Mouse (Mus musculus) lung, adult 2 months (tissue): ENCODE data around the gene Tmtc4. TPM values are rescaled to one million over a fixed set of nuclear protein-coding genes. Genes with fewer than 3 reads are reported as not detected.
A peak's percentile ranks its signal among the peaks of the same experiment; 100 is the strongest.

Experiments
- DNase-seq: peaks from one replicate; pipeline ENCODE4 v3.0.0; 2022
- H3K4me1 ChIP-seq: fragments of 200-500 bp; 2 replicates; pipeline ENCODE4 v1.6.1; 2011; ENCODE audit warnings: low read length; ENCODE audit not compliant: control insufficient read depth, insufficient read depth
- H3K4me3 ChIP-seq: fragments of 200-500 bp; replicated peaks from 2 replicates; pipeline ENCODE3; 2011; ENCODE audit warnings: low read depth, mild to moderate bottlenecking, control low read depth, low read length; ENCODE audit errors: extremely low read depth
- CTCF ChIP-seq: fragments of 200-500 bp; IDR thresholded peaks from 2 replicates; pipeline ENCODE4 v1.5.1; 2011; ENCODE audit warnings: mild to moderate bottlenecking, low read length, control low read depth; ENCODE audit not compliant: insufficient read depth
- POLR2A ChIP-seq: fragments of 200-500 bp; IDR thresholded peaks from 2 replicates; pipeline ENCODE4 v1.6.1; 2011; ENCODE audit warnings: low read depth, mild to moderate bottlenecking, control low read depth, low read length, borderline replicate concordance; ENCODE audit errors: extremely low read depth
- WGBS: fragments of 180-500 bp; shearing (Covaris S2); methylation state at CpG from one replicate; pipeline ENCODE4 v1.1.7; 2018; 5-methylcytosine and 5-hydroxymethylcytosine counted together
- polyA plus RNA-seq: library from polyadenylated mRNA; depleted of rRNA; stranded (reverse); fragments of >200 nt; gene quantifications from 2 replicates; pipeline ENCODE4 v1.2.3, GENCODE M21; 2012

Gene Tmtc4
- polyA plus RNA-seq, 1 experiment, result 5.8 TPM

DNA sequence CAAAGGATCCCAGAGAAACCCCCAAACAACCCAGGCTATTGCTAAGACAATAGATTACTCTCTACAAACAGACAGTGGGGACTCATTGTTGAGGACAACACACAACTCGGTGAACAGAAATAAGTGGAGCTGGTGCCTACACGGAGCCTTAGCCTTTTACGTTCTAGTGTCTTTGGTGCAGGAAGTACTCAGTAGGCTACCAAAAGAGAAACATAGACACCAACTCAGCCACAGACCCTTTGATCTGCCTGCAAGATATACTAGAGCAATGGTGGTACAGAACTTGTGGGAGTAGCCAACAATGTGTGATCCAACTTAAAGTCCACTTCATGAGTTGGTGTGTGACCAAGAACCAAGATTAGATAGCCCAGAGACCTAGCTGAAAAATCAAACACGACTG is 75.8 kb downstream of the Tmtc4 start:
- 87% methylated on average over 4 of the region's 4 CpGs for WGBS
- Histone ChIP-seq H3K4me1 (peaks cover 13% of the 10 kb centered on the region), H3K4me3 (no peak overlapping the region)
- no peak for TF ChIP-seq POLR2A
- DNase-seq, result no peak

DNA sequence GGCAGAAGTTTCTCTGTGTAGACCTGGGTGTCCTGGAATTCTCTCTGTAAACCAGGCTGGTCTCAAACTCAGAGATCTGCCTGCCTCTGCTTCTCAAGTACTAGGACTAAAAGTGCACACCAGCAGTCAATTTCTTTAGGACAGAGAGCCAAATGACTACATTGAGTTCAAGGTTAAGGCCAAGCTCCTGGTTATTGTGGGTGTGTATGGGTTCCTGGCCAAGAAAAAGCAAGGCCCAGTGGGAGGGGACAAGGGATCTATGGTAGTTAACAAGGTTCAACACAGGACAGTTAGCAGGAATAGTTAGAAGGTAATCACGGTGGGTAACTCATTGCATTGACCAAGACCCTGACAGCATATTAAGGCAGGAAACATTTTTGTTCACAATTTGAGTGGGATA is 78.8 kb downstream of the Tmtc4 start:
- TF ChIP-seq CTCF (no peak), POLR2A (no peak)
- no peak for DNase-seq
- H3K4me3 ChIP-seq, result no peak overlapping the region
- H3K4me1 ChIP-seq, result peaks cover 9% of the 10 kb centered on the region
- 100% methylated on average over 1 of the region's 1 CpGs for WGBS

DNA sequence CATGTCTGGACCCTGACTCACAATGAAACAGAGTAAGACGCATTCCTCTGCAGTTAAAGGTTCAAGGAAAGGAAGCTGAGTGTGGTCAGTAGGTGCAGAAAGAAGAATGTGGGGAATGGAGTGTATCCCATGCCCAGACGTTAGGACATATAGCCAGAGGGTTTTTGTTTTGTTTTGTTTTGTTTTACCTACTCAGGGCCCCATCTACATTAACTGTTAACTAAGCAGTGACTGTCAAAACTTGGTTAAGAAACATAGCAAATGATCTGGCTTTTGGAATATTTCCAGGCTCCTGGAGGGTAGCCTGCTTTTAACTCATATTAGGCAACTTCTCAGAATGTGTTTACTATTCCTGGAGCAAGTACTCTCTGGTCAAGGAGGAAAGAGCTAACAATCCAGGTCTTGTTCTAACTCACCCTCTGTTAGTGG is 79.9 kb downstream of the Tmtc4 start:
- no peak for TF ChIP-seq CTCF
- no peak for TF ChIP-seq POLR2A
- Histone ChIP-seq H3K4me1 (peaks cover 9% of the 10 kb centered on the region), H3K4me3 (no peak overlapping the region)
- 59% methylated on average over 2 of the region's 2 CpGs for WGBS
- DNase-seq, result no peak

DNA sequence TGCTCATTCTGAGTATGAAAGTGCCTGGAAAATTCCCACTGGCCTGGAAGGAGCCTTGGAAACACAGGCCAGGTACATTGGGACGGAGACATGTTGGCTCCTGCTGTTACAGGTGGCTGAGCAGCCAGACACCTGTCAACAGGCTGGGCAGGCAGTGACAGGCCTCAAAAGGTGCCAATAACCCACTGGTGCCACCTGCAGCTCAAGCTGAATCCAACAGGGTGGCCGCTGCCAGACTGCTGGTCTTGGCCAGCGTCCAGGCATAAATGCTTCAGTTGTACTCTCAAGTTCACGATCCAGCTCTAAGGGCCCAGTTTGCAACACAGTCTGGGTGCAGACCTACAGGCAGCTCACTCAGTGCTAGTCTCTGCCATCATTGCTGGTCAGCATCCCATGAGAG is 81.0 kb downstream of the Tmtc4 start:
- DNase-seq, result peak; percentile 82
- TF ChIP-seq CTCF, result peak; percentile 29; the same call in 1 of the 2 replicates
- no peak for TF ChIP-seq POLR2A
- WGBS, result 53% methylated on average over 4 of the region's 4 CpGs

DNA sequence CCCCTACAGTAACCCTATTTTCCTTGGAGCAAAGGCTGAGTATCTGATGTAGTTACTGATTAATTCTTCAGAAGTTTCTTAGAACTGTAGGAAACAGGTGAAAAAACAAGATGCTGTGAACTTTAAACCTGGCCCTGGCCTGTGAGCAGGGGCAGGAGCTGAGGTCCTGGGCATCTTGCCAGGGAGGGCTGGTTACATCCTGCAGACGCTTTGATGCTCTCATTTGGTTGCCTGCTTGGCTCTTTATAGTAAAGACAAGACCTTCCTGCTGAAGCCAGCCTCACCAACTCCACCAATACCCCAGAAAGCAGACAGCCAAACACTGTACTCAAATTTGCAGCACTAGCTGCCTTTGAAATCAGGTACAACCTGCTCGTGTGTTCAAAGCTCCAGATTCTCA is 81.7 kb downstream of the Tmtc4 start:
- TF ChIP-seq POLR2A (no peak), CTCF (no peak)
- WGBS, result 44% methylated on average over 2 of the region's 2 CpGs
- no peak for DNase-seq
- no peak overlapping the region for H3K4me3 ChIP-seq
- peaks cover 9% of the 10 kb centered on the region for H3K4me1 ChIP-seq

More for the DNA sequence above, 81.0 kb downstream of the Tmtc4 start:
- Histone ChIP-seq H3K4me3 (no peak overlapping the region), H3K4me1 (peaks cover 9% of the 10 kb centered on the region)

DNA sequence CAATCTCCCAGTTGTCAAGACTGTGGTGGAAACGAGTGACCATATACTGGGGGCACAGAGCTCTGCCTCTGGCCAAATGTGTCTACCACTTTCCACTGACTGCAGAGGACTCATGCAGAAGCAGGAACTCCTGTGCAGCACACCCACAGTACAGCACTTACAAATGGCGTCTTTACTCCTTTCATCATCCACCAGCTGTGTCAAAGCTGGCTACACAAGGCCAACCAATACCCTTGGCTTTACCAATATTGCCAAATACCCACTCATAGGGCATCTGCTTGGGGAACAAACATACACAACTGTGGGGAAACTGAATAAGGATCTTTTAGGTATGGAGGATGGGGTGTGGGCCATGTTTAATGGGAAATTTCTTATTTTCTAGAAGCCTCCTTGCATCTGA is 82.1 kb downstream of the Tmtc4 start:
- Histone ChIP-seq H3K4me3 (no peak overlapping the region), H3K4me1 (peaks cover 9% of the 10 kb centered on the region)
- TF ChIP-seq POLR2A, result no peak
- TF ChIP-seq CTCF, result no peak
- no peak for DNase-seq
- 76% methylated on average over 2 of the region's 2 CpGs for WGBS

DNA sequence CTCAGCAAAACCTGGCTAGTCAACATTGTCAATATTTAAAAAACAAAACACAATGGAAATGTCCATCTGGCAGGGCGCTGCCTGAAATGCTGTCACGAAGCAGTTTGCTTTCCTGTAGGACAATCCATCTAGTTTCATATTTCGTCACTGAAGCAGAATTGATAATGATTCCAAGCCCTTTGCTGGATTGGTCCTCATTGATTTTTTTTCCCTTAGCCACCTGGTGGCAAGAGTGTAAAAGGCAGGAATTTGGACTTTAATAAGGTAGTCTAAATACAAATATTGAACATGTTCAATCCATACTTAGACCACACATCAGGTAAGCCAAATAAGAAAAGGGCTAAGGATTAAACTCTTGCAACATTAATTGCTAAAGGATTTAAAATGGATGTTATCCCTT is 82.7 kb downstream of the Tmtc4 start:
- H3K4me1 ChIP-seq, result peaks cover 9% of the 10 kb centered on the region
- TF ChIP-seq CTCF (no peak), POLR2A (no peak)
- 68% methylated on average over 3 of the region's 3 CpGs for WGBS
- no peak for DNase-seq
- H3K4me3 ChIP-seq, result no peak overlapping the region

DNA sequence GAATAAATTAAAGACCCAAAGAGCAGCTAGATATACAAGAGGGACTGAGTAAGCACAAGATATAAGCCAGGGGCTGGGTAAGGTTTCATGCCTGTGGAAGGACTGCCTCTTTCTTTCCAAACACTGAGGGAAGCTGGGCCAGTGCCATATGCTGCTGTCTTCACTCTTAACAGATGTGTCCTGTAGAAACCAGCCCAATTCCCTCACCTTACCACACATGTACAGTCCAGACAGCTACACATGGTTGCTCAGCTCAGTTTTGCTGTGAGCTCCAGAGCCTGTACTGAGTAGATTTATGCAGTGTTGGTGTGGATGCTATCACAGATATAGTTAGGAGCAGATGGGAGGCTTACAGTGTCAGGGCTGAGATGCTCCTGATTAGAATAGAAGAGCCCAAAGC is 83.2 kb downstream of the Tmtc4 start:
- H3K4me1 ChIP-seq, result peaks cover 9% of the 10 kb centered on the region
- TF ChIP-seq POLR2A (no peak), CTCF (no peak)

DNA sequence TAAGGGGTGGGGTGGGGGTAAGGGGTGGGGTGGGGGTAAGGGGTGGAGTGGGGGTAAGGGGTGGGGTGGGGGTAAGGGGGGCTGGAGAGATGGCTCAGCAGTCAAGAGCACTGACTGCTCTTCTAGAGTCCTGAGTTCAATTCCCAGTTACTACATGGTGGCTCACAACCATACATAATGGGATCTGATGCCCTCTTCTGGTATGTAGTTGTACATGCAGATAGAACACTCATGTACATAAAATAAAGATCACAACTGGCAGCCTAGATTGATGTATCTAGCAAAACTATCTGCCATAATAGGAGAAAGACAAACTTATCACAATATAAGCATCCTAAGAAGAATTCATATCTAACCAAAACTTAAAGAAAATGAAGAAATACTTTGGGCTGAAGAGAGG is 85.3 kb downstream of the Tmtc4 start:
- no peak for TF ChIP-seq CTCF
- no peak for TF ChIP-seq POLR2A
- DNase-seq, result no peak
- Histone ChIP-seq H3K4me1 (peaks cover 4% of the 10 kb centered on the region), H3K4me3 (no peak overlapping the region)

More for the DNA sequence above, 83.2 kb downstream of the Tmtc4 start:
- DNase-seq, result no peak
- no peak overlapping the region for H3K4me3 ChIP-seq

DNA sequence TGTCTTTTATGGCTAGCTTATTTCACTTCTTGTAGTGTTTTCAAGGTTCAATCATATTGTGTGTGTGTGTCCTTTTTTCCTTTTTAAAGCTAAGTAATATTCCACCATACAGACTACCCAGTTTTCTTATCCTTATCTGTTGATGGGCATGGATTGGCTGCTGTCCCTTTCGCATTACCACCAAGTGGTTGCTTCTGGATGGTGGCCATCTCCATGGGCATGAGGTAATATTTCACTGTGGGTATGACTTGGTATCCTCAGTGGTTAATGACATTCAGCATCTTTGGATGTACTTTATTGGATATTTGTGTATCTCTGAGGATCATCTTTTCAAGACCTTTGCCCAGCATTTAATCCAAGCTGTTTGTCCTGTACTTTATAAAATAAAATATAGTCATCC is 87.7 kb downstream of the Tmtc4 start:
- Histone ChIP-seq H3K4me1 (no peaks in the 10 kb centered on the region), H3K4me3 (no peak overlapping the region)
- DNase-seq, result no peak
- no peak for TF ChIP-seq CTCF
- TF ChIP-seq POLR2A, result no peak
- WGBS, result 83% methylated on average over 1 of the region's 1 CpGs
